Mouse (Mus musculus) ES-E14 (cell line): Measurements from ENCODE around the gene Vmn1r113. TPM values are rescaled to one million over a fixed set of nuclear protein-coding genes. Genes with fewer than 3 reads are reported as not detected.
"Not testable (repeated sequence)": the region's sequence is repeated elsewhere in the genome, so short reads cannot be mapped to it uniquely, and the experiment has no call there.

Source experiments
- DNase-seq: peaks from one replicate; pipeline ENCODE4 v3.0.0-alpha.2; 2013; ENCODE audit warnings: low read depth, low spot score
- H3K27ac ChIP-seq: 2 replicates; pipeline ENCODE4 v1.5.1; 2012; ENCODE audit warnings: low read depth, mild to moderate bottlenecking, low read length, moderate library complexity, mixed read lengths; ENCODE audit not compliant: poor library complexity, insufficient read depth, severe bottlenecking
- H3K36me3 ChIP-seq: 2 replicates; pipeline ENCODE4 v1.6.1; 2012; ENCODE audit warnings: mild to moderate bottlenecking, low read length, moderate library complexity, mixed read lengths; ENCODE audit not compliant: control insufficient read depth, poor library complexity, insufficient read depth, severe bottlenecking
- H3K4me1 ChIP-seq, 2 experiments: fragments of 150-350 bp in 1 of 2; sonication (generic) in 1 of 2; 2 replicates each; pipeline ENCODE4 v1.6.1; 2012; ENCODE audit warnings: low read length in 2 of 2, mild to moderate bottlenecking in 1 of 2, mixed read lengths in 1 of 2; ENCODE audit not compliant: control insufficient read depth in 2 of 2, insufficient read depth in 2 of 2, poor library complexity in 1 of 2
- H3K4me3 ChIP-seq, 2 experiments: fragments of 150-350 bp in 1 of 2; sonication (generic) in 1 of 2; 2 replicates each; pipeline ENCODE4 v1.5.1; 2012; ENCODE audit warnings: low read length in 2 of 2, low read depth in 1 of 2, mild to moderate bottlenecking in 1 of 2, mixed read lengths in 1 of 2; ENCODE audit not compliant: insufficient read depth in 1 of 2, poor library complexity in 1 of 2, severe bottlenecking in 1 of 2
- H3K9ac ChIP-seq: 2 replicates; pipeline ENCODE4 v1.6.1; 2012; ENCODE audit warnings: low read depth, mild to moderate bottlenecking, low read length, mixed read lengths; ENCODE audit not compliant: poor library complexity, insufficient read depth, severe bottlenecking
- H3K9me3 ChIP-seq: fragments of 150-350 bp; sonication (generic); 2 replicates; pipeline ENCODE4 v1.6.1; 2012; ENCODE audit warnings: low read depth, mild to moderate bottlenecking, low read length; ENCODE audit not compliant: control insufficient read depth, insufficient read depth
- in situ Hi-C, 2 experiments: fragments of 600-800 bp; cut with MboI; formaldehyde crosslinking; loops; one replicate each; pipeline ENCODE4 v1.15.1; 2025; ENCODE audit warnings: low sequenced_read_pairs in 2 of 2, inconsistent platforms in 1 of 2; ENCODE audit not compliant: unreplicated experiment in 2 of 2
- total RNA-seq: library from RNA; depleted of rRNA; stranded (reverse); fragments of 300-350 nt; gene quantifications from 2 replicates; pipeline ENCODE4 v1.2.3, GENCODE M21; 2012; rRNA removed

The Vmn1r113 gene
- total RNA-seq, result not detected in 2 replicates

DNA sequence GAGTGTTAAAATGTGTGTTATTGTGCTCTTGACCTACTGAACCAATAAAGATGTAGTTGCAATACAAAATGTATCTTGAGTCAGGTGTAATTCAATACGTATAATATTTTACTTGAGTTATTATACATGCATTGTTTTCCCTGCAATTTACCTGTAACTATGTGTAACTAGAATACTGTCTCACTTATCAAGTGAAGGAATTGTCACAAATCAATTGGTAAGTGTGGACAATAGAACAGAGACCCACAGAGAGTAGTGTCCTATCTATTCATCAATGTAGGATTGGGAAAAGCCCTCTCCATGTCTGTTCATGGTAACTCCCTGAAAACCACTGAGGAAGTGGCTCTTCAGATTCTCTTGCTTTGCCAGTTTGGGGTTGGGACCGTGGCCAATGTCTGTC is at the start of gene Vmn1r113:
TSS of gene Vmn1r113 (plus strand) at position 301 of the 400 bp plus-strand sequence.
- H3K4me1 ChIP-seq, H3K4me3 ChIP-seq, H3K9me3 ChIP-seq, H3K36me3 ChIP-seq, H3K9ac ChIP-seq, in situ Hi-C loops, DNase-seq, H3K27ac ChIP-seq: not testable (repeated sequence)

DNA sequence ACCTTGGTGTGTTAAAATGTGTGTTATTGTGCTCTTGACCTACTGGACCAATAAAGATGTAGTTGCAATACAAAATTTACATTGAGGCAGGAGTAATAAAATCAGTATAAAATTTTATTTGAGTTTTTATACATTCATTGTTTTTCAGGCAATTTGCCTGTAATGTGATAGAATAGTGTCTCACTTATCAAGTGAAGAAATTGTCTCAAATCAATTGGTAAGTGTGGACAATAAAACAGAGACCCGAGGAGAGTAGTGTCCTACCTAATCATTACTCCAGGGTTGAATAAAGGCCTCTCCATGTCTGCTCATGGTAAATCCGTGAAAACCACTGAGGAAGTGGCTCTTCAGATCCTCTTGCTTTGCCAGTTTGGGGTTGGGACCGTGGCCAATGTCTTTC is 16.2 kb upstream of the Vmn1r113 start, which contains the start of gene Vmn1r112:
TSS of gene Vmn1r112 (plus strand) at position 301 of the 400 bp plus-strand sequence.
- H3K27ac ChIP-seq, H3K9me3 ChIP-seq, H3K36me3 ChIP-seq, H3K4me3 ChIP-seq, H3K4me1 ChIP-seq, DNase-seq, H3K9ac ChIP-seq, in situ Hi-C loops: not testable (repeated sequence)

DNA sequence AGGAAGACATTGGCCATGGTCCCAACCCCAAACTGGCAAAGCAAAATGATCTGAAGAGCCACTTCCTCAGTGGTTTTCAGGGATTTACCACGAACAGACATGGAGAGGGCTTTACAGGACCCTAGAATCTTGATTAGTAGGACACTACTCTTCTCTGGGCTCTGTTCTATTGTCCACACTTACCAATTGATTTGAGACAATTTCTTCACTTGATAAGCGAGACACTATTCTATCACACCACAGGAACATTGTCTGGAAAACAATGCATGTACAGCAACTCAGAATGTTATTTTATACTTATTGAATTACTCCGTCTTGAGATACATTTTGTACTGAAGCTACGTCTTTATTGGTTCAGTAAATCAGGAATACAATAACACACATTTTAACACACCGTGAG is 25.0 kb downstream of the Vmn1r113 start, which contains the start of gene Vmn1r114:
TSS of gene Vmn1r114 (minus strand) at position 101 of the 400 bp plus-strand sequence.
- H3K9ac ChIP-seq, DNase-seq, H3K4me1 ChIP-seq, H3K4me3 ChIP-seq, H3K36me3 ChIP-seq, H3K27ac ChIP-seq, H3K9me3 ChIP-seq, in situ Hi-C loops: not testable (repeated sequence)

Other genes starting within 250 kb of the Vmn1r113 start
- gene Gm5726, start 241.5 kb upstream of the Vmn1r113 start, total RNA-seq, result not detected in 2 replicates
- gene Gm4141, start 211.0 kb upstream of the Vmn1r113 start, total RNA-seq, result not detected in 2 replicates
- gene Gm4513, start 188.3 kb upstream of the Vmn1r113 start, total RNA-seq, result not detected in 2 replicates
- not detected in 2 replicates for gene Vmn1r107, start 118.4 kb upstream of the Vmn1r113 start, total RNA-seq
- not detected in 2 replicates for gene Vmn1r111, start 84.1 kb upstream of the Vmn1r113 start, total RNA-seq
- gene Gm10668, start 56.7 kb upstream of the Vmn1r113 start, total RNA-seq, result not detected in 2 replicates
- not detected in 2 replicates for gene Vmn1r112, start 16.1 kb upstream of the Vmn1r113 start, total RNA-seq
- gene Vmn1r114, start 24.9 kb downstream of the Vmn1r113 start, total RNA-seq, result not detected in 2 replicates
- gene Vmn1r115, start 57.7 kb downstream of the Vmn1r113 start, total RNA-seq, result not detected in 2 replicates
- gene Vmn1r116, start 85.0 kb downstream of the Vmn1r113 start, total RNA-seq, result not detected in 2 replicates
- gene Vmn1r117, start 96.8 kb downstream of the Vmn1r113 start, total RNA-seq, result not detected in 2 replicates
- not detected in 2 replicates for gene Vmn1r118, start 125.1 kb downstream of the Vmn1r113 start, total RNA-seq
- gene Vmn1r119, start 225.2 kb downstream of the Vmn1r113 start, total RNA-seq, result not detected in 2 replicates